Mouse (Mus musculus) hindlimb bud, embryonic 11.5 days (tissue): ENCODE data around the gene Vmn1r160.
"Not testable (repeated sequence)": the region's sequence is repeated elsewhere in the genome, so short reads cannot be mapped to it uniquely, and the experiment has no call there.

ENCODE experiments used
- DNase-seq: peaks from one replicate; pipeline ENCODE4 v3.0.0-alpha.2; 2012; ENCODE audit warnings: low read depth, low spot score; ENCODE audit errors: extremely low spot score

Vmn1r160 gene

DNA sequence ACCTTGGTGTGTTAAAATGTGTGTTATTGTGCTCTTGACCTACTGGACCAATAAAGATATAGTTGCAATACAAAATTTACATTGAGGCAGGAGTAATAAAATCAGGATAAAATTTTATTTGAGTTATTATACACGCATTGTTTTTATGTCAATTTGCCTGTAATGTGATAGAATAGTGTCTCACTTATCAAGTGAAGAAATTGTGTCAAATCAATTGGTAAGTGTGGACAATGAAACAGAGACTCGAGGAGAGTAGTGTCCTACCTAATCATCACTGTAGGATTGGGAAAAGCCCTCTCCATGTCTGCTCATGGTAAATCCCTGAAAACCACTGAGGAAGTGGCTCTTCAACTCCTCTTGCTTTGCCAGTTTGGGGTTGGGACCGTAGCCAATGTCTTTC lies at the start of gene Vmn1r160:
TSS of gene Vmn1r160 (plus strand) at position 301 of the 400 bp plus-strand sequence.
- DNase-seq: not testable (repeated sequence)

- not testable (repeated sequence) for DNase-seq
Measured at GRCm38 (mm10) chr7:22843505-22843904, 27.5 kb upstream of the Vmn1r160 start, which contains the start of gene Vmn1r159. Gene Vmn1r159, minus strand, starts transcription at chr7:22843605.
